Mouse (Mus musculus) liver, embryonic 11.5 days (tissue): ENCODE measurements around the gene Car10. TPM values are rescaled to one million over a fixed set of nuclear protein-coding genes. Genes with fewer than 3 reads are reported as not detected.

Experiments
- ATAC-seq: fragments of 200-750 bp; cut with Nextera tagmentation; replicated peaks from 2 replicates; pipeline ENCODE4 v1.8.0; 2017; ENCODE audit warnings: moderate number of reproducible peaks, mild to moderate bottlenecking, moderate TSS enrichment, moderate library complexity; ENCODE audit not compliant: low FRiP score
- DNase-seq: peaks from one replicate; pipeline ENCODE4 v3.0.0-alpha.2; 2017; ENCODE audit warnings: low spot score
- H3K27ac ChIP-seq: fragments of 300-500 bp; sonication (generic); 2 replicates; pipeline ENCODE4 v1.5.1; 2014; ENCODE audit warnings: mild to moderate bottlenecking, low read depth, low read length, control low read depth
- H3K27me3 ChIP-seq: fragments of 300-500 bp; sonication (generic); replicated peaks from 2 replicates; pipeline ENCODE4 v1.6.1; 2014; ENCODE audit warnings: low read length, mixed read lengths; ENCODE audit not compliant: control insufficient read depth, insufficient read depth
- H3K36me3 ChIP-seq: fragments of 300-500 bp; sonication (generic); 2 replicates; pipeline ENCODE4 v1.6.1; 2014; ENCODE audit warnings: mild to moderate bottlenecking, low read length, moderate library complexity, mixed read lengths; ENCODE audit not compliant: control insufficient read depth, insufficient read depth
- H3K4me1 ChIP-seq: fragments of 300-500 bp; sonication (generic); replicated peaks from 2 replicates; pipeline ENCODE4 v1.6.1; 2014; ENCODE audit warnings: low read length, mixed read lengths; ENCODE audit not compliant: control insufficient read depth, insufficient read depth
- H3K4me2 ChIP-seq: fragments of 300-500 bp; sonication (generic); 2 replicates; pipeline ENCODE4 v1.6.1; 2014; ENCODE audit warnings: mild to moderate bottlenecking, control low read depth, moderate library complexity
- H3K4me3 ChIP-seq: fragments of 300-500 bp; sonication (generic); 2 replicates; pipeline ENCODE4 v1.5.1; 2014; ENCODE audit warnings: low read depth, low read length, control low read depth
- H3K9ac ChIP-seq: fragments of 300-500 bp; sonication (generic); 2 replicates; pipeline ENCODE4 v1.6.1; 2014; ENCODE audit warnings: low read depth, low read length, control low read depth
- H3K9me3 ChIP-seq: fragments of 300-500 bp; sonication (generic); 2 replicates; pipeline ENCODE4 v1.6.1; 2016; ENCODE audit warnings: low read length, inconsistent platforms, mixed read lengths; ENCODE audit not compliant: control insufficient read depth
- WGBS: fragments of 180-500 bp; shearing (Covaris S2); extraction: QIAGEN DNeasy Blood & Tissue Kit; methylation state at CpG from one replicate; pipeline ENCODE4 v1.1.7; 2014; 5-methylcytosine and 5-hydroxymethylcytosine counted together
- polyA plus RNA-seq: library from polyadenylated mRNA; unstranded; fragments of >200 nt; fragmentation: Nextera tagmentation; extraction: Ambion mirVana; gene quantifications from 2 replicates; pipeline ENCODE4 v1.2.1, GENCODE M21; 2014

Car10 gene
- polyA plus RNA-seq, 1 experiment from 2014 or later, result 0.18 TPM

GRCm38 (mm10) chr11:93577441-93577840, 479.6 kb downstream of the Car10 start:
- H3K27ac ChIP-seq, result no peak overlapping the region
- H3K9ac ChIP-seq, result no peak overlapping the region
- H3K4me3 ChIP-seq, result no peak overlapping the region
- H3K36me3 ChIP-seq, result no peaks in the 10 kb centered on the region
- no peaks in the 10 kb centered on the region for H3K9me3 ChIP-seq
- H3K27me3 ChIP-seq, result no peaks in the 10 kb centered on the region
- no peak overlapping the region for H3K4me2 ChIP-seq
- 90% methylated on average over 2 of the region's 2 CpGs for WGBS
- DNase-seq (no peak), ATAC-seq (no peak)
- no peaks in the 10 kb centered on the region for H3K4me1 ChIP-seq

DNA sequence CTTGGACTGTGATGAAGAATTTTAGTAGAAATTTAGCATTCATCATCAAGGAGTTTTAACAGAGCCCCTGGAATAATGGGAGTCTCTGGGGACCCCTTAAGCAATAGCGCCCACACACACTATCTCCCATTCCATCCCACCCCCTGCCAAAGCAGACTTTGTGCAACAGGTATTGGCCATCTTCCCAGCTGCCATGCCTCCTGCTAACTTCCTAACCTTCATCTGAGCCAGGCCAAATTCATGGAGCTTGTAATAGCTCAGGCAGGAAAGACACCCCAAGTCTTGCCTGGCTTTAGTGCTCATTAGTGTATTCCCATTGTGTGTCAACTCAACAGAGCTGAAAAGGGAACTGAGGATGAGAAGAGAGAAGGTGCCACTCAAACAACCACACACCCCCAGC, 481.8 kb downstream of the Car10 start:
- no peaks in the 10 kb centered on the region for H3K36me3 ChIP-seq
- 91% methylated on average over 1 of the region's 1 CpGs for WGBS
- no peak for DNase-seq
- H3K9ac ChIP-seq, result no peak overlapping the region
- ATAC-seq, result no peak
- no peak overlapping the region for H3K4me2 ChIP-seq
- H3K27me3 ChIP-seq, result no peaks in the 10 kb centered on the region
- no peak overlapping the region for H3K27ac ChIP-seq
- H3K9me3 ChIP-seq, result no peaks in the 10 kb centered on the region
- no peaks in the 10 kb centered on the region for H3K4me1 ChIP-seq
- H3K4me3 ChIP-seq, result no peak overlapping the region

- DNase-seq (no peak), ATAC-seq (no peak)
- no peaks in the 10 kb centered on the region for H3K9me3 ChIP-seq
- H3K9ac ChIP-seq, result no peak overlapping the region
- WGBS, result 59% methylated on average over 4 of the region's 4 CpGs
- H3K4me2 ChIP-seq, result no peak overlapping the region
- no peak overlapping the region for H3K27ac ChIP-seq
- no peak overlapping the region for H3K4me3 ChIP-seq
- no peaks in the 10 kb centered on the region for H3K36me3 ChIP-seq
- no peaks in the 10 kb centered on the region for H3K27me3 ChIP-seq
- H3K4me1 ChIP-seq, result no peaks in the 10 kb centered on the region
These were observed 483.5 kb downstream of the Car10 start for GRCm38 (mm10) chr11:93581326-93581725.

DNA sequence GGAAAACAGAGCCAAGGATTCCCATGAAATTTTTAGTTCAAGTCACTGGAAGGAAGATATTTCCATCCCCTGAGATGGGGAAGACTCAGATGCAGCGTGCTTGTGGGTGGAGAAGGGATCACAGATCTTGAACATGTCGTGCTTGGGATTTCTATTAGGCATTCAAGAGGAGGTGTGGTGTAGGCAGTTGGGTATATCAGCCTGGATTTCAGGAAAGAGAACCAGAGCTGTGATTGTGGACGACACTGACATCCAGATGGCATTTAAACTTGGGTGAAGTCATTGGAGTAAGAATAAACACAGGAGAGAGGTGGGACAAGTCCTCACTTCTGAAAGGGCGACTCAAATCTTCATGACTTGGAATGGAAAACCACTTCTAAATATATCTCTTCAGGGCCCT, 490.0 kb downstream of the Car10 start:
- H3K36me3 ChIP-seq, result no peaks in the 10 kb centered on the region
- WGBS, result 71% methylated on average over 4 of the region's 4 CpGs
- no peak overlapping the region for H3K4me2 ChIP-seq
- ATAC-seq (no peak), DNase-seq (no peak)
- no peaks in the 10 kb centered on the region for H3K9me3 ChIP-seq
- no peaks in the 10 kb centered on the region for H3K4me1 ChIP-seq
- H3K27ac ChIP-seq, result no peak overlapping the region
- no peak overlapping the region for H3K4me3 ChIP-seq
- no peaks in the 10 kb centered on the region for H3K27me3 ChIP-seq
- H3K9ac ChIP-seq, result no peak overlapping the region

DNA sequence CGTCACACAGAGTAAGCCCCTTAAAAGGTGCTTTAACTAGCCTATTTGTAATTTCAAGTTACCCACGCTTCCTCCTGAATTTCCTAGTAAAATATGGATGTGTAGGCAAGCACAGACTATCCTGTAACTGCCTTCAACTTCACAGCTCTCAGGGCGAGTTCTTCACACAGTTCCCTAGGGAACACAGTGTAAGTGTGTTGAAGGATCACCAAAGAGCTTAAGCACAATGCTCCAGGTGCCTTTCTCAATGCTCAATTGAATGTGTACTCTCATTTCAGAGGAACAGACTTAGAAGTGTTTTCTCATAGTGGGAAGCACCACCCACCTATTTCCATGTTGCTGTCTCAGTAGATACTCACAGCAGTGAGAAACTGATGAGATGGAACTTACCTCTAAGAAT, 492.8 kb downstream of the Car10 start:
- Histone ChIP-seq H3K4me3 (no peak overlapping the region), H3K27ac (no peak overlapping the region), H3K9ac (no peak overlapping the region), H3K27me3 (no peaks in the 10 kb centered on the region), H3K36me3 (no peaks in the 10 kb centered on the region), H3K9me3 (no peaks in the 10 kb centered on the region), H3K4me2 (no peak overlapping the region), H3K4me1 (no peaks in the 10 kb centered on the region)
- no peak for DNase-seq
- ATAC-seq, result no peak
- 76% methylated on average over 3 of the region's 3 CpGs for WGBS

DNA sequence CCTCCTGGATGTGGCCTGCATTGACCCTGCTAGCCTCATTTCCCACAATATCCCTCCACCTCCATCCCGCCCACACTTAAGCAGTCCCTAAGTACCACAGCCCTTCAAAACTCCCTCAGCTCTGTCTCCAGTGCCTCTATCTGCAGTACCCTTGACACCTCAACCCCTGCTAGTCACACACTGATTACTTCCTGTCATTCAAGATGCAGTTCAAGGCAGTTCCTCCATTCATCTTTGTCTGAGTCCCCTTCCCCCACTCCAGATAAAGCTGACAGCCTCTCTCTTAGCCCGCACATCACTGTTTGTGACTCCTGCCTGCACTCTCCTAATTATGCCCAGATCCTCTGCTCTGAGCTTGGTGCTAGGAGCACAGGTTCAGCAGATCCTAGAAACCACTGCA, 496.2 kb downstream of the Car10 start:
- ATAC-seq (0 out of 2 replicates have a peak, but pooled peaks have one; percentile 12), DNase-seq (no peak)
- H3K27me3 ChIP-seq, result no peaks in the 10 kb centered on the region
- no peak overlapping the region for H3K4me2 ChIP-seq
- H3K27ac ChIP-seq, result no peak overlapping the region
- H3K9ac ChIP-seq, result no peak overlapping the region
- H3K9me3 ChIP-seq, result no peaks in the 10 kb centered on the region
- WGBS, result 7% methylated on average over 2 of the region's 2 CpGs
- no peak overlapping the region for H3K4me3 ChIP-seq
- no peaks in the 10 kb centered on the region for H3K36me3 ChIP-seq
- H3K4me1 ChIP-seq, result no peaks in the 10 kb centered on the region

DNA sequence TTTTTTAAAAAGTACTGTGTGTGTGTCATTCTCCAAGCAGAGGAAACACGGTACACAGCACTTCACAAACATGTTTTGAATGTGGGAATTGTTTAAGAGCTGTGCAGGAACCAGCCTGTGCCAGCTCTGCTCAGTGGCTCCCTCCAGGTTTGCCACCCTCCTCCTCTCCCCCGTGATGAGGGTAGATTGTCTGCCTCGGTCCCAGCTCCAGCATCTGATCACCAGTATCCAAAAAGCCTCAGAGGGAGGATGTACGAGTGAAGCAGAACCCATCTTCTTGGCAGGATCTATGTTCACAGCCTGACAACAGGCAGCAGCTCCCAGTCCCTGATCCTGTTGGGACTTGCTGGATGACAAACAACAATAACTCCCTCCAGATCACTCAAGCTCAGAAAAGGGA, 500.3 kb downstream of the Car10 start:
- 62% methylated on average over 4 of the region's 4 CpGs for WGBS
- no peak for ATAC-seq
- no peaks in the 10 kb centered on the region for H3K9me3 ChIP-seq

DNA sequence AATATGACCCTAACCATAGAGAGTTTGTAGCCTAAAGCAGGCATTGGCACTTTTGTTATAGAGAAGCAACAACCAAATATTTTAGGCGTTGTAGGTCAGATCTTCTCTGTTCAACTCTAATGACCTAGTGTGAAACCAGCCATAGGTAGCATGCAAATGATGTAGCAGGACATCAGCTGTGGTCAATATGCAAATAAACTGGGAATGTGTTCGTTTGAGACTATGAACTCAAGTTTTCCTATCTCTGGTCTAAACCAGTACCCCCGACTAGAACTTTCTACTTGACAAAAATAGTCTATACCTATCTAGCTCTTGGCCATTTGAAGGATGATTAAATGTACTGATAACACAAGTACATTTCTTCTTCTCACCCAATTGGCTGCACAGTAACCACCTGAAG, 501.9 kb downstream of the Car10 start:
- no peak overlapping the region for H3K27ac ChIP-seq
- no peak for ATAC-seq
- no peak overlapping the region for H3K4me2 ChIP-seq
- no peaks in the 10 kb centered on the region for H3K27me3 ChIP-seq
- no peaks in the 10 kb centered on the region for H3K4me1 ChIP-seq
- H3K9me3 ChIP-seq, result no peaks in the 10 kb centered on the region
- H3K4me3 ChIP-seq, result no peak overlapping the region
- WGBS, result 76% methylated on average over 3 of the region's 3 CpGs
- no peak overlapping the region for H3K9ac ChIP-seq
- no peak for DNase-seq
- no peaks in the 10 kb centered on the region for H3K36me3 ChIP-seq

More for the DNA sequence above, 500.3 kb downstream of the Car10 start:
- H3K36me3 ChIP-seq, result no peaks in the 10 kb centered on the region
- H3K27ac ChIP-seq, result no peak overlapping the region
- H3K4me2 ChIP-seq, result no peak overlapping the region
- no peak for DNase-seq
- no peak overlapping the region for H3K9ac ChIP-seq
- H3K4me1 ChIP-seq, result no peaks in the 10 kb centered on the region
- H3K4me3 ChIP-seq, result no peak overlapping the region
- no peaks in the 10 kb centered on the region for H3K27me3 ChIP-seq

DNA sequence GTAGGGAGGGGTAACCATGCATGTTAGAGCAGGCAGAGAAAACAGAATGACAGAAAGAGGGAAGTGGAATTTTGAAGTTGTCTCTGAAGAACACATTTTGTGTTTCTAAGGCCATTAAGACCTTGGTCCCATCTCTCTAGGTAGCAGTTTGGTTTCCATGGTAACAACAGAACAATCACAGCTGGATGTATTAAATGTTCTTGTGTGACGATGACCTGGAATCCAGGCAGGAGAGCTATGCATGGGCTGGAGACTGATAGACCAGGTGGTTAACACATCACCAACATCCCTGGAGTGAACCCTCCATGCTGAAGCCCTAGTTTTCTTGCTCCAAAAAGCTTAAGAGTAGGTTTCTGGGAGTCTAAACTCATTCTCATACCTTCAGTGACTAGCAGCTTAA, 505.7 kb downstream of the Car10 start:
- H3K9ac ChIP-seq, result no peak overlapping the region
- WGBS, result 78% methylated on average over 1 of the region's 1 CpGs
- H3K4me3 ChIP-seq, result no peak overlapping the region
- no peaks in the 10 kb centered on the region for H3K9me3 ChIP-seq
- H3K27ac ChIP-seq, result no peak overlapping the region
- ATAC-seq (no peak), DNase-seq (no peak)
- no peaks in the 10 kb centered on the region for H3K36me3 ChIP-seq
- H3K27me3 ChIP-seq, result no peaks in the 10 kb centered on the region
- H3K4me2 ChIP-seq, result no peak overlapping the region
- no peaks in the 10 kb centered on the region for H3K4me1 ChIP-seq
